Mouse (Mus musculus) hindbrain, embryonic 10.5 days (tissue): ENCODE data around the gene Utrn. TPM values are rescaled to one million over a fixed set of nuclear protein-coding genes. Genes with fewer than 3 reads are reported as not detected.

Source experiments
- DNase-seq: peaks from one replicate; pipeline ENCODE4 v3.0.0-alpha.2; 2017; ENCODE audit warnings: low spot score
- H3K27ac ChIP-seq: fragments of 300-500 bp; sonication (generic); 2 replicates; pipeline ENCODE4 v1.5.1; 2016; ENCODE audit warnings: mild to moderate bottlenecking, moderate library complexity
- H3K27me3 ChIP-seq: fragments of 300-500 bp; sonication (generic); 2 replicates; pipeline ENCODE4 v1.6.1; 2016; ENCODE audit warnings: mild to moderate bottlenecking; ENCODE audit not compliant: poor library complexity, insufficient read depth, severe bottlenecking
- H3K36me3 ChIP-seq: fragments of 300-500 bp; sonication (generic); 2 replicates; pipeline ENCODE4 v1.6.1; 2016; ENCODE audit warnings: mild to moderate bottlenecking, moderate library complexity
- H3K4me1 ChIP-seq: fragments of 300-500 bp; sonication (generic); replicated peaks from 2 replicates; pipeline ENCODE4 v1.6.1; 2016; ENCODE audit warnings: mild to moderate bottlenecking
- H3K4me3 ChIP-seq: fragments of 300-500 bp; sonication (generic); 2 replicates; pipeline ENCODE4 v1.5.1; 2016; ENCODE audit warnings: mild to moderate bottlenecking, moderate library complexity
- H3K9me3 ChIP-seq: fragments of 300-500 bp; sonication (generic); 2 replicates; pipeline ENCODE4 v1.6.1; 2016; ENCODE audit warnings: mild to moderate bottlenecking, moderate library complexity
- WGBS: fragments of 180-500 bp; shearing (Covaris S2); methylation state at CpG from one replicate; pipeline ENCODE4 v1.1.7; 2016; 5-methylcytosine and 5-hydroxymethylcytosine counted together
- polyA plus RNA-seq: library from polyadenylated mRNA; unstranded; fragments of >200 nt; fragmentation: Nextera tagmentation; extraction: Ambion mirVana; gene quantifications from 2 replicates; pipeline ENCODE4 v1.2.1, GENCODE M21; 2016

The Utrn gene
- 38.7 and 52.9 TPM in 2 replicates for polyA plus RNA-seq

DNA sequence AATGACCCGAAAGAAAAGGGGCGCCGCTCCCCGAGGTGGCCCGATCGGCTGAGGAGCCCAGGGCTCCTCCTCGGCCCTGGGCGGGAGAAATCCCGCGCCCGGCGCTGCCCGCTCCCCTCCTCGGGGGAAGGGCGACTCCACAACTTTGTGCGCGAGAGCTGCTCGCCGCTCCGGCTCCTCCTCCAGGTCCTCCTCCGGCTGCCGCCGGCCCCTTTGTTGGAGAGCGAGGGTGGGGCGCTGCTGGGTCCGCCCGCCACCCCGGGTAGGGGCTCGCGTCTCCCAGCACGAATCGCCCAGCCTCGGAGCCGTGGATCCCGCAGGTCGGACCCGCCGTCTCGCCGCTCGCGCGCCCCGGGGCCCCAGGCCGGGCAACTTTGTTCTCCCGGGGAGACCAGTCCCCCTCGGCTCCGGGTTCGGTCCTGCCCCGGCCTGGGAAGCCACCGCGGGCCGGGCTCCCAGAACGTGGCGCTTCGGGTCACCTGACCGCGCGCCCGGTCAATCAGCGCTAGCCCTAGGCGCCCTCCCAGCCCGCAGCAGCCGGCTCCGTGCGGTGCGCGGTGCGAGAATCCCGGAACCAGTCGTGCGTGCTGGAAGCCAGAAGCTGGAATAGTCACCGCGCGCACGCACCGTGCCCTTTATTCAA is at the start of gene Utrn:
Gene Utrn (minus strand): TSS at position 337 of the 643 bp plus-strand sequence.
- Histone ChIP-seq H3K4me3 (peak within 1 kb of the TSS; percentile 86), H3K9me3 (no peaks in the 10 kb centered on the region), H3K27ac (peak within 1 kb of the TSS; percentile 99), H3K4me1 (peaks cover 20% of the 10 kb centered on the region), H3K36me3 (no peaks in the 10 kb centered on the region), H3K27me3 (no peaks in the 10 kb centered on the region)
- peak; percentile 89 for DNase-seq
- WGBS: under 1% methylated on average over 77 of the region's 77 CpGs

DNA sequence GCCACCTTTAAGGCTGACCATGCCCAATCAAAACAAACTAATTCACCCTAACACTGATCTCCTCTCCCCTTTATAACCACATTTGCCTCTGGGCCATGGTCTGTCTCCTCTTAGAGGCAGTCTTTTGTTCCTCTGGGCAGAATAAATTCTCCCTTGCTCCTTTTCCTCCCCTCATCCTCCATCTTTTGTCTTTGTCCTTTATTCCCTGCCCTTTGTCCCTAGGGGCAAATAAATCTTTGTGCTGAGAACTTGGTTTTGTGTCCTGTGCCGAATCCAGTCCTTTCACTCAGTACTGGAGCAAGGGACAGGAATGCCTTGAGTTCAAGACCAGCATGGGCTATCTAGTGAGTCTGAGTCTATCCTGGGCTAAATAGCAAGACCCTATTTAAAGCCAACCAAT is 48.5 kb upstream of the Utrn start:
- 29% methylated on average over 1 of the region's 1 CpGs for WGBS
- Histone ChIP-seq H3K9me3 (no peaks in the 10 kb centered on the region), H3K27ac (no peak overlapping the region; the same call in 1 of the 2 replicates)

DNA sequence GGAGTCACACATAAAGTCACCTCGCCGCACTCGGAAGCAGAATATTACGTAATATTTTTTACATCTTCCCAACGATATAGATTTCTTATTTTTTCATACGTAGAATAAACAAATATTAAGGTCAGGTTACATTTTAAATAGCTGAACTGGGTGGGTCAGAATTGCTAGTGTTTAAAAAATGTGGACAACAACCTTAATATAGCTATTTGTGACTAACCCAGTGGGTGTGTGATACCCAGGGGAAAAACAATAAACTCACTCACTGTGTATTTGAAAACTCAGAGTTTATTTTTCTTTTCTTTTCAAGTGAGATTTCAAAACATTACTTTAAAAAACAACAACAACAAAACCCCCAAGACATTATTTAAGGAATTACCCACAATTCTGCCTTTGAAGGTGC is 47.2 kb upstream of the Utrn start:
- H3K27me3 ChIP-seq: no peaks in the 10 kb centered on the region
- no peak for DNase-seq
- no peaks in the 10 kb centered on the region for H3K36me3 ChIP-seq
- H3K9me3 ChIP-seq: no peaks in the 10 kb centered on the region
- no peak overlapping the region for H3K27ac ChIP-seq
- H3K4me1 ChIP-seq: peaks cover 26% of the 10 kb centered on the region
- H3K4me3 ChIP-seq: no peak overlapping the region
- 94% methylated on average over 6 of the region's 6 CpGs for WGBS

More for the DNA sequence above, 48.5 kb upstream of the Utrn start:
- no peak overlapping the region for H3K4me3 ChIP-seq
- DNase-seq: no peak
- no peaks in the 10 kb centered on the region for H3K27me3 ChIP-seq
- peaks cover 19% of the 10 kb centered on the region for H3K4me1 ChIP-seq
- no peaks in the 10 kb centered on the region for H3K36me3 ChIP-seq

DNA sequence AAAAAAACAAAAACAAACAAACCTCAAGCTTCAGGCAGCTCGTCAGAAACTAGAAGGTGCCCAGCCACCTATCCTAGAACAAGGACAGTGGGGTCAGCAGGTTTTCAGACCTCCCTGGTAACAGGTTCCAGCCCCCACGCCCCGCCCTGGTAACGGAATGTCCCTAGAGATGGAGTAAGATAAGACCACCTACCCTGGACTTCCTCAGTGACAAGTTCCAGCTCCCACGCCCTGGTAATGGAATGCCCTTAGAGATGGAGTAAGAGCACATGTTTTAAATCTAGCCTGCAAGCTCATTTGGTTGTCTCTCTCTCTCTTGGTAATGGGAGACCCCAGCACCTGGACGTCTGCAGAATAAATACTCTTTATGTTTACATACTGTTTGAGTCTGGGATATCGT is 46.7 kb upstream of the Utrn start:
- no peak overlapping the region for H3K4me3 ChIP-seq
- no peaks in the 10 kb centered on the region for H3K9me3 ChIP-seq
- no peaks in the 10 kb centered on the region for H3K27me3 ChIP-seq
- peaks cover 26% of the 10 kb centered on the region for H3K4me1 ChIP-seq
- H3K36me3 ChIP-seq: no peaks in the 10 kb centered on the region
- DNase-seq: no peak
- WGBS: 71% methylated on average over 7 of the region's 7 CpGs
- H3K27ac ChIP-seq: 0 out of 2 replicates have a peak overlapping the region, but pooled peaks have one; percentile 8

DNA sequence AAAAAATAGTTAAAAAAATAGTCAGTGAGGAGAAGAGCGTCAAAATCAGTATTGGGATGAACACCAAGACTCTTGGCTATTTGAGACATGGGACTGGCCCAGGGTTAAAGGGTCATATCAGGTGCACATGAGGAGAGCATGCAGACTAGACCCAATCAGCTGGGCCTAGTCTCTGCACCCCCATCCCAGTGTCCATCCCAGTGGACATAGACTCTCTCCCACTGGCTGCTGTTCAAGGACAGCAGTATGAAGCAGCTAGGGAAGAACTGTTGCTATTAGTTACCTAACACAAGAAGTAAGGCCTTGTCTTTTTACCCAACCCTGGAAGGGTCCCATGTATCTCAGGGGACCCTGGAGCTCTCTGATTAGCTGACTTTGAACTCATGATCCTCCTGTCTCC is 45.0 kb upstream of the Utrn start:
- WGBS: 94% methylated on average over 1 of the region's 1 CpGs
- no peaks in the 10 kb centered on the region for H3K27me3 ChIP-seq
- no peak overlapping the region for H3K27ac ChIP-seq
- H3K4me3 ChIP-seq: no peak overlapping the region
- peaks cover 24% of the 10 kb centered on the region for H3K4me1 ChIP-seq
- DNase-seq: no peak
- H3K9me3 ChIP-seq: no peaks in the 10 kb centered on the region
- H3K36me3 ChIP-seq: no peaks in the 10 kb centered on the region

DNA sequence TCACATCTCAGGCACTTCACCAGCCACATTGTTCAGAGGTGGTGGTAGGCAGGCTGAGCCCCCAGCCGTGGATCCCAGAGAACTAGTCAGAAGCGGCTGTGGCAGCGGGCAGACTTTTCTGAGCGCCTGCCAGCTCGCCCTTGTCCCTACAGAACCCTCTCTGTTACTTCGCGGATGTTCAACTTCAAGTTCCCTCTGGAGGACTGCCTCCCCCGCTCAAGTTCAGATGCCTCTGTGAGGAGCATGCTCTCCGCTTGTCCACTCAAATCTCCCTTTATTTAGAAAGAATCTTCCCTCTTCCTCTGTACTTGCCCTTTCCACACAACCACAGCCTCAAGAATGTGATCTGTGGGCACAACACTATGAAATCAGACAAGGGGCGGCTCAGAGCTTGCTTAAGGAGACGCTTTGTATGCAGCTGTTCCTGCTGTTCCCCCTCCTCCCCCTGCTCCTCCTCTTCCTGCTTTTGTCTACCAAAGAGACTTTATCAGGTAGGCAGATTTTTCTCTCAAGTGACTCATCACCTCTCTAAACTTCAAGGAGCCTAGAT is 42.9 kb upstream of the Utrn start:
- Histone ChIP-seq H3K9me3 (no peaks in the 10 kb centered on the region), H3K27ac (peak overlapping the region; percentile 26; the same call in 1 of the 2 replicates), H3K4me1 (peaks cover 15% of the 10 kb centered on the region), H3K36me3 (no peaks in the 10 kb centered on the region), H3K4me3 (no peak overlapping the region), H3K27me3 (no peaks in the 10 kb centered on the region)
- DNase-seq: no peak
- WGBS: 72% methylated on average over 11 of the region's 11 CpGs

DNA sequence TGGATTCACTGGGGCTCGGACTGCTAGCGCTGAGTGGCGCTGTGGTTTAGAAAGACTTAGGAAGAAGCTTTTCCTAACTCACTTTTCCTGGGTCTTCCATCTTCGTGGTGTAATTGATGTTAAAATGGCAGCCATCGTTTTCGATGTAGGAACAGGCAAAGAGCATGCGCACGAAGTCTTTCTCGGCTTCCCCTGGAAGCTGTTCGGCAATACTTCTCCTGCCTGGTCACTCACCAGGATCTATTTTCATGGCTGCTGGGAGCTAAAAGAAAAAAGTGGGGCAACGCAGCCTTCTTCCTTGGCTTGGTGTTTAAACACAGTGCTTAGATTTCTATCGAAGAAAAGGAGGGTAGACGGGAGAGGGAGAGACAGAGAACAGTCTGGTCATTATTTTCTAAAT is 42.3 kb upstream of the Utrn start:
- 94% methylated on average over 13 of the region's 13 CpGs for WGBS
- H3K27ac ChIP-seq: no peak overlapping the region
- H3K36me3 ChIP-seq: no peaks in the 10 kb centered on the region
- no peaks in the 10 kb centered on the region for H3K27me3 ChIP-seq
- H3K4me1 ChIP-seq: peaks cover 13% of the 10 kb centered on the region
- no peak for DNase-seq
- no peaks in the 10 kb centered on the region for H3K9me3 ChIP-seq
- no peak overlapping the region for H3K4me3 ChIP-seq

DNA sequence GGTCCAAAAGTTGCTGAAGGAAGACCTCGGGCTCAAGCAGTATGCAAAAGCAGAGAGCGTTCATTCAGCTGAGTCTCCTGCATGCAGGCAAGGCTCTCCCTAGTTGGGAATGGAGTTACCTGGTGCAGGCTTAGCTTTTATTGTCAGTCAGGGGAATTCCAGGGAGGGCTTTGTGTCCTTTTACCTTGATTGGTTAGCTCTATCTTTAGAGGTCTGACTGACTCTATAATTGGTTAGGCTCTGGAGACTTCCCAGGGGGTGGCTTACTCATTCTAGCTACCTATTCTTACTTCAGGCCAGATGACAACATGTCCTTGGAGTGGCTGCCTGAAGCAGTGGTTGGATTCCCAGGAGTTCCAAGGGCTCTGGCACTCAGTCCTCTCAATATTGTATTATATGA is 40.7 kb upstream of the Utrn start:
- Histone ChIP-seq H3K9me3 (no peaks in the 10 kb centered on the region), H3K4me1 (peaks cover 7% of the 10 kb centered on the region), H3K4me3 (no peak overlapping the region), H3K27me3 (no peaks in the 10 kb centered on the region), H3K27ac (no peak overlapping the region), H3K36me3 (no peaks in the 10 kb centered on the region)
- no peak for DNase-seq
- WGBS: 92% methylated on average over 2 of the region's 2 CpGs

DNA sequence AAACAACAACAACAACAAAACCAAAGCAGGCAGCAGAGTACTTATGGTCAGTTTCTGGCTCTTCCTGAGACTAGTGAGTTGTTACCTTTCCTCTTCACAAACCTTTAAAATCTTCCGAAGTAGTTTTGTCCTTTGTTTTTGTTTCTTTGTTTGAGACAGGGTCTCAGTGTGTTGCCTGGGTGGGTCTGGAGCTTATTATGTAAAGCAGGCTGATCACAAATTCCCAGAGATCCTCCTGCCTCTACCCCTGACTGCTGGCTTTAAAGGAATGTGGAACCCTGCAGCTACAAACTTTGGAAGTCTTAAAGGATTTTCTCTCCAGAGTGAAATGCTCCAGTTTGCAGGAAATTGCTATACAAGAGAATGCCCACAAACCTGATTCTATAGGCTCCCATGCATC is 40.0 kb upstream of the Utrn start:
- Histone ChIP-seq H3K36me3 (no peaks in the 10 kb centered on the region), H3K4me1 (peaks cover 12% of the 10 kb centered on the region), H3K27ac (no peak overlapping the region), H3K9me3 (no peaks in the 10 kb centered on the region), H3K4me3 (no peak overlapping the region), H3K27me3 (no peaks in the 10 kb centered on the region)
- WGBS: 25% methylated on average over 1 of the region's 1 CpGs
- DNase-seq: no peak

DNA sequence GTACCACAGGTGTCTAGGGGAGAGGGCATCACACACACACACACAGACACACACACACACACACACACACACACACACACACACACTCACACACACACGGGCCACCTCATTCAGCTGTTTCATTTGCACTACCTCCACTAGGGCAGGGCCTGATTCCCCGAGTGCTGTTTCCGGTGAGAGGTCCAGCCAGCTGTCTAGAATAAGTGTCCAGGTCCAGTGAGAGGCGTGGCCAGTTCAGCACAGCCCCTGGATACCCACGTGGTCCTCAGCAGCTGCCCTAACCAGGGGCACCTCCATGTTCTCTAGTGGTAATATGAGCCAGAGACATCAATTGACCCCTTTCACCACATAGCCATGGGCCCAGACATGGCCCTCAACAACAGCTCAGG is 35.0 kb upstream of the Utrn start:
- no peaks in the 10 kb centered on the region for H3K36me3 ChIP-seq
- no peaks in the 10 kb centered on the region for H3K27me3 ChIP-seq
- H3K4me1 ChIP-seq: peaks cover 5% of the 10 kb centered on the region
- no peaks in the 10 kb centered on the region for H3K9me3 ChIP-seq
- no peak overlapping the region for H3K27ac ChIP-seq
- H3K4me3 ChIP-seq: no peak overlapping the region
- DNase-seq: no peak
- WGBS: 77% methylated on average over 5 of the region's 5 CpGs

DNA sequence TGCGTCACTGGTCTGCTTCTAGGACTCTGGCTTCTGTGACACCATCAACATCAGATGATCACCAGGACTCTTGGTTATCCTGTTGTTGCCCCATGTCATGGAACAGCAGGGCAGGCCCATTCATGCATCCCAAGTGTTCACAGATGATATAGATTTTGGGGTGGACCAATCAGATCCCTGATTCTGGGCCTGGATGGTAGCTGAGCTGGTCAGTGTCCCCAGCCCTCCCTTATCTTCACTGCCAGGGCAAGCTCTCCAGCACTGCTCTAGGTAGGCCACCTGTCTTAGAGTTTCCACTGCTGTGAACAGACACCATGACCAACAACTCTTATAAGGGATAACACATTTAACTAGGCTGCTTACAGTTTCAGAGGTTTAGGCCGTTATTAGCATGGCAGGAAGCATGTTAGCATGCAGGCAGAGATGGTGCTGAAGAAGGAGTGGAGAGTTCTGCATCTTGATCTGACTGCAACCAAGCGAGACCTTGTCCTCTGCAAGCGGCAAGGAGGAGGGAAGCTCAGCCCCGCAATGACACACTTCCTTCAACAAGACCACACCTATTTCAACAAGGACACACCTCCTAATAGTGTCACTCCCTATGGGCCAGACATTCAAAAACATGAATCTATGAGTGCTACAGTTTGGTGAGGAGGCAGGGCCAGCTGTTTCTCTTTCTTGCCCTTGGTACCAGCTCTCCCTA is 34.4 kb upstream of the Utrn start:
- WGBS: 86% methylated on average over 5 of the region's 5 CpGs
- H3K27ac ChIP-seq: no peak overlapping the region
- no peak for DNase-seq
- H3K36me3 ChIP-seq: no peaks in the 10 kb centered on the region
- no peak overlapping the region for H3K4me3 ChIP-seq
- H3K27me3 ChIP-seq: no peaks in the 10 kb centered on the region
- no peaks in the 10 kb centered on the region for H3K9me3 ChIP-seq
- peaks cover 5% of the 10 kb centered on the region for H3K4me1 ChIP-seq

DNA sequence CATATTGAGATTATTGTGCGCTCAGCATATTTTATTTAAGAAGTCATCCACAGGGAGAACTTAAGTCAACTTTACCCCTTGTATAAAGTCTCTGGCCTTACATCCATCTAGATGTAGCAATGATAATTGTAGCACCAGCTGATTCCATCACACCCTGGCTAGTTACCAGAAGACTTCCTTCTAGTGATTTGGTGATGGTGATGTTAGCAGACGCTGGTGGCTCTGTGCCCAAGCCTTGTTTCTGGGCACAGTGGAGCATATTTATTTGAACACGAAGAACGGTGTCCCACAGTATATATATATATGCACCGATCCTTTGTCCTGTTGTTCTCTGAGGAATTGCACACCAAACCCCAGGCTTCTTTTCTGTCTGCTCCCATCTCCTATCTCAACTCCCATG is 30.7 kb upstream of the Utrn start:
- WGBS: 96% methylated on average over 5 of the region's 5 CpGs
- no peak for DNase-seq
- H3K4me3 ChIP-seq: no peak overlapping the region
- H3K27me3 ChIP-seq: no peaks in the 10 kb centered on the region
- H3K27ac ChIP-seq: no peak overlapping the region
- no peaks in the 10 kb centered on the region for H3K9me3 ChIP-seq
- no peaks in the 10 kb centered on the region for H3K36me3 ChIP-seq
- peaks cover 5% of the 10 kb centered on the region for H3K4me1 ChIP-seq

DNA sequence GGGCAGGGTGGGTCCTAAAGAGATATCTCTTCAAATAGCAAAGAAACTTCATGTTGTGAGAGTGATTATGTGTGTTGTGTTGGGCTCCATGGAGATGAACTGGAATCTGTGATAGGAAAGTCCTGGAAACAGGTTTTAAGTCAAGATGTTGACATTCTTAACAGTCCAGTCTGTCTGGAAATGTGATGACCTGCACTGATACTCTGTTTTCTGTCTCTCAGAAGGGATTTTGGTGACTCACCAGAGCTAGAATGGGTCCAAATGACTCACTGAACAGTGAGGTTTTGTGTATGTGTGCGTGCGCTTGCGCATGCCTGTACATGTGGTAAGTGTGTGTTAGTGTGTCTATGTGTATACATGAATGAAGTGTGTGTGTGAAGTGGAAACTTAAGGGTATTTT is 24.2 kb upstream of the Utrn start:
- Histone ChIP-seq H3K27me3 (no peaks in the 10 kb centered on the region), H3K4me1 (no peaks in the 10 kb centered on the region), H3K4me3 (no peak overlapping the region), H3K27ac (no peak overlapping the region), H3K36me3 (no peaks in the 10 kb centered on the region), H3K9me3 (no peaks in the 10 kb centered on the region)
- WGBS: 97% methylated on average over 3 of the region's 3 CpGs
- no peak for DNase-seq
